Mouse (Mus musculus) spleen, adult 2 months (tissue): ENCODE measurements around the gene 1700003E16Rik. TPM values are rescaled to one million over a fixed set of nuclear protein-coding genes. Genes with fewer than 3 reads are reported as not detected.

ENCODE experiments used
- DNase-seq, 2 experiments: peaks; one replicate each; pipeline versions ENCODE4 v3.0.0 to v3.0.0-alpha.2; 2012 to 2021; ENCODE audit warnings: low spot score in 2 of 2, low read depth in 1 of 2
- H3K27ac ChIP-seq: fragments of 200-500 bp; 2 replicates; pipeline ENCODE4 v1.5.1; 2012; ENCODE audit warnings: low read length, inconsistent platforms; ENCODE audit not compliant: insufficient read depth
- H3K27me3 ChIP-seq: fragments of 200-500 bp; 2 replicates; pipeline ENCODE4 v1.6.1; 2012; ENCODE audit warnings: mild to moderate bottlenecking, moderate library complexity, low read length, inconsistent platforms; ENCODE audit not compliant: control insufficient read depth, insufficient read depth
- H3K36me3 ChIP-seq: fragments of 200-500 bp; 2 replicates; pipeline ENCODE4 v1.6.1; 2012; ENCODE audit warnings: mild to moderate bottlenecking, low read length, inconsistent platforms; ENCODE audit not compliant: control insufficient read depth, insufficient read depth
- H3K4me1 ChIP-seq: fragments of 200-500 bp; 2 replicates; pipeline ENCODE4 v1.6.1; 2011; ENCODE audit warnings: inconsistent platforms; ENCODE audit not compliant: control insufficient read depth, insufficient read depth, insufficient read length
- H3K4me3 ChIP-seq: fragments of 200-500 bp; 2 replicates; pipeline ENCODE4 v1.5.1; 2011; ENCODE audit warnings: mild to moderate bottlenecking, inconsistent platforms; ENCODE audit not compliant: insufficient read depth, insufficient read length; ENCODE audit errors: extremely low read depth
- CTCF ChIP-seq: fragments of 200-500 bp; IDR thresholded peaks from 2 replicates; pipeline ENCODE4 v1.5.1; 2011; ENCODE audit warnings: mild to moderate bottlenecking, inconsistent platforms; ENCODE audit not compliant: insufficient read depth, insufficient read length, insufficient replicate concordance; ENCODE audit errors: extremely low read depth
- POLR2A ChIP-seq: fragments of 200-500 bp; IDR thresholded peaks from 2 replicates; pipeline ENCODE4 v1.6.1; 2011; ENCODE audit warnings: low read depth, low read length, inconsistent platforms
- WGBS: fragments of 180-500 bp; shearing (Covaris S2); methylation state at CpG from one replicate; pipeline ENCODE4 v1.1.7; 2018; 5-methylcytosine and 5-hydroxymethylcytosine counted together
- polyA plus RNA-seq: library from polyadenylated mRNA; depleted of rRNA; stranded (reverse); fragments of >200 nt; gene quantifications from 2 replicates; pipeline ENCODE4 v1.2.3, GENCODE M21; 2012

The 1700003E16Rik gene
- polyA plus RNA-seq, 1 experiment = 0.05 TPM

GRCm38 (mm10) chr6:83136881-83137575 lies 19.2 kb upstream of the 1700003E16Rik start:
- peaks cover 13% of the 10 kb centered on the region for H3K27me3 ChIP-seq
- H3K27ac ChIP-seq = peak overlapping the region; percentile 37
- TF ChIP-seq CTCF = no peak
- no peak for TF ChIP-seq POLR2A
- WGBS = 10% methylated on average over 26 of the region's 26 CpGs
- H3K4me1 ChIP-seq = peaks cover 3% of the 10 kb centered on the region
- peak overlapping the region; percentile 45; the same call in 1 of the 2 replicates for H3K4me3 ChIP-seq
- no peaks in the 10 kb centered on the region for H3K36me3 ChIP-seq
- no peak for DNase-seq

- WGBS = 2% methylated on average over 12 of the region's 12 CpGs
- TF ChIP-seq CTCF = no peak
- no peak for TF ChIP-seq POLR2A
- H3K4me3 ChIP-seq = peak overlapping the region; percentile 45; the same call in 1 of the 2 replicates
- DNase-seq = no peak
- peaks cover 13% of the 10 kb centered on the region for H3K27me3 ChIP-seq
- peak overlapping the region; percentile 37 for H3K27ac ChIP-seq
- no peaks in the 10 kb centered on the region for H3K36me3 ChIP-seq
- peaks cover 3% of the 10 kb centered on the region for H3K4me1 ChIP-seq
Observed at GRCm38 (mm10) chr6:83137576-83137950, 18.6 kb upstream of the 1700003E16Rik start.

- Histone ChIP-seq H3K27ac (no peak overlapping the region), H3K27me3 (peaks cover 13% of the 10 kb centered on the region)
- WGBS = 8% methylated on average over 11 of the region's 11 CpGs
Observed at GRCm38 (mm10) chr6:83138056-83138455, 18.1 kb upstream of the 1700003E16Rik start.

GRCm38 (mm10) chr6:83140044-83140443 lies 16.2 kb upstream of the 1700003E16Rik start:
- WGBS = 95% methylated on average over 8 of the region's 8 CpGs
- no peaks in the 10 kb centered on the region for H3K36me3 ChIP-seq
- no peak overlapping the region for H3K4me3 ChIP-seq
- H3K4me1 ChIP-seq = peaks cover 3% of the 10 kb centered on the region
- no peak for TF ChIP-seq POLR2A
- no peak for TF ChIP-seq CTCF
- H3K27ac ChIP-seq = no peak overlapping the region
- DNase-seq = no peak
- peaks cover 13% of the 10 kb centered on the region for H3K27me3 ChIP-seq

More at GRCm38 (mm10) chr6:83138056-83138455, 18.1 kb upstream of the 1700003E16Rik start:
- TF ChIP-seq CTCF (no peak), POLR2A (no peak)
- Histone ChIP-seq H3K36me3 (no peaks in the 10 kb centered on the region), H3K4me1 (peaks cover 3% of the 10 kb centered on the region), H3K4me3 (no peak overlapping the region)
- no peak for DNase-seq

GRCm38 (mm10) chr6:83141636-83142035 lies 14.6 kb upstream of the 1700003E16Rik start:
- Histone ChIP-seq H3K36me3 (no peaks in the 10 kb centered on the region), H3K27ac (no peak overlapping the region), H3K4me3 (no peak overlapping the region), H3K27me3 (peaks cover 9% of the 10 kb centered on the region), H3K4me1 (peaks cover 3% of the 10 kb centered on the region)
- DNase-seq = no peak
- no peak for TF ChIP-seq POLR2A
- no peak for TF ChIP-seq CTCF
- 72% methylated on average over 4 of the region's 4 CpGs for WGBS

GRCm38 (mm10) chr6:83142211-83142731 lies 13.9 kb upstream of the 1700003E16Rik start:
- no peak for DNase-seq
- H3K27ac ChIP-seq = no peak overlapping the region
- peaks cover 5% of the 10 kb centered on the region; the same call in 1 of the 2 replicates for H3K27me3 ChIP-seq
- 24% methylated on average over 41 of the region's 41 CpGs for WGBS
- TF ChIP-seq POLR2A = no peak
- no peak for TF ChIP-seq CTCF
- H3K36me3 ChIP-seq = no peaks in the 10 kb centered on the region
- H3K4me3 ChIP-seq = no peak overlapping the region
- peaks cover 3% of the 10 kb centered on the region; the same call in 1 of the 2 replicates for H3K4me1 ChIP-seq

GRCm38 (mm10) chr6:83142886-83143285 lies 13.3 kb upstream of the 1700003E16Rik start:
- Histone ChIP-seq H3K27ac (no peak overlapping the region), H3K36me3 (no peaks in the 10 kb centered on the region), H3K4me1 (peaks cover 2% of the 10 kb centered on the region; the same call in 1 of the 2 replicates), H3K4me3 (no peak overlapping the region), H3K27me3 (no peaks in the 10 kb centered on the region)
- WGBS = 74% methylated on average over 11 of the region's 11 CpGs
- TF ChIP-seq POLR2A = no peak
- no peak for TF ChIP-seq CTCF
- no peak for DNase-seq
